Mouse (Mus musculus): ENCODE results near the gene Gm5890. TPM values are rescaled to one million over a fixed set of nuclear protein-coding genes. Genes with fewer than 3 reads are reported as not detected.
"Not testable (repeated sequence)": the region's sequence is repeated elsewhere in the genome, so short reads cannot be mapped to it uniquely, and the experiment has no call there.

Gm5890 gene
- not detected for total RNA-seq (2021)

DNA sequence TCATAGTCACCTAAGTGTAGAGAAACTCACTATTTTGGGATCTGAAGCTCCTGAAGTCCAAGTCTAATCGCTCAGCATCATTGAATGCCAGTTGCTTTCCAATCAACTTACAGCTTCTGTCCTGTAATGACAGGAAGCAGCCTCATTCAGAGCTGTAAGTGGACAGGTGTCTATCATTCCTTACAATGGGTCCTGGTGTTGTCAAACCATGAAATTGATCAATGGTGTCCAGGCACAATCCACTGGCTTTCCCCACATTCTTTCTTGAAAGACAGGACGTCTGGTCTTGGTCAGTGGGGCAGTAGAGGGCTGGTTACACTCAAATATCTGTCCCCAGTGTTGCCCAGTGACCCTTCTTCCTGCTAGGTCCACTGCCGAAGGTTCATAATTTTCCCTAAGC lies at the start of gene Gm5890:
Gene Gm5890 (minus strand): TSS at position 101 of the 400 bp plus-strand sequence.
- DNase-seq = not testable (repeated sequence)

DNA sequence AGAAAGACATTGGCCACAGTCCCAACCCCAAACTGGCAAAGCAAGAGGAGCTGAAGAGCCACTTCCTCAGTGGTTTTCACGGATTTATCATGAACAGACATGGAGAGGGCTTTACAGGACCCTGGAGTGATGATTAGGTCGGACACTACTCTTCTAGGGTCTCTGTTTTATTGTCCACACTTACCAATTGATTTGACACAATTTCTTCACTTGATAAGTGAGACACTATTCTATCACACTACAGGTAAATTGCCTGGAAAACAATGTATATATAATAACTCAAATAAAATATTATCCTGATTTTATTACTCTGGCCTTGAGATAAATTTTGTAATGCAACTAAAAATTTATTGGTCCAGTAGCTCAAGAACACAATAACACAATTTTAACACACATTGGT lies 28.9 kb downstream of the Gm5890 start, which contains the start of gene Gm4498:
Gene Gm4498 (minus strand): TSS at position 101 of the 400 bp plus-strand sequence.
- not testable (repeated sequence) for DNase-seq

Other genes with a start within 250 kb of the Gm5890 start
- not detected for gene Vmn1r91, start 163.2 kb downstream of the Gm5890 start, total RNA-seq (2021)
- gene Gm16442, start 140.3 kb downstream of the Gm5890 start, total RNA-seq (2021) = not detected
- gene Vmn1r93, start 123.7 kb downstream of the Gm5890 start, total RNA-seq (2021) = not detected
- gene Vmn1r94, start 94.5 kb downstream of the Gm5890 start, total RNA-seq (2021) = not detected
- gene Vmn1r95, start 69.1 kb downstream of the Gm5890 start, total RNA-seq (2021) = not detected
- gene Gm6164, start 57.2 kb downstream of the Gm5890 start, total RNA-seq (2021) = not detected
- gene Gm4498, start 29.0 kb downstream of the Gm5890 start, total RNA-seq (2021) = not detected
- gene Gm4133, start 71.2 kb upstream of the Gm5890 start, total RNA-seq (2021) = not detected
- gene Gm5728, start 112.6 kb upstream of the Gm5890 start, total RNA-seq (2021) = not detected
- not detected for gene Vmn1r100, start 155.1 kb upstream of the Gm5890 start, total RNA-seq (2021)
- not detected for gene Vmn1r101, start 179.8 kb upstream of the Gm5890 start, total RNA-seq (2021)
- not detected for gene Gm10670, start 212.1 kb upstream of the Gm5890 start, total RNA-seq (2021)
- gene Vmn1r103, start 247.7 kb upstream of the Gm5890 start, total RNA-seq (2021) = not detected

All from layer of hippocampus, postnatal 36 days (tissue).